Mouse (Mus musculus) layer of hippocampus, adult 2 months (tissue): ENCODE data around the gene Clec16a. TPM values are rescaled to one million over a fixed set of nuclear protein-coding genes. Genes with fewer than 3 reads are reported as not detected.
A peak's percentile ranks its signal among the peaks of the same experiment; 100 is the strongest.

Experiments
- DNase-seq, 2 experiments: peaks; one replicate each; pipeline ENCODE4 v3.0.0; 2022; ENCODE audit warnings: low spot score in 2 of 2
- H3K27ac ChIP-seq: fragments of 200-600 bp; 2 replicates; pipeline ENCODE4 v1.8.1; 2022
- H3K4me3 ChIP-seq: fragments of 200-600 bp; 2 replicates; pipeline ENCODE4 v1.8.1; 2022; ENCODE audit warnings: mild to moderate bottlenecking
- CTCF ChIP-seq: fragments of 200-600 bp; conservative IDR thresholded peaks from 2 replicates; pipeline ENCODE4 v1.8.1; 2022; ENCODE audit warnings: antibody characterized with exemption, mild to moderate bottlenecking, moderate library complexity
- total RNA-seq, 2 experiments: library from RNA; stranded (reverse); gene quantifications; 2 replicates each; pipeline ENCODE4 v1.2.3; 2021

Clec16a gene
- total RNA-seq, 2 experiments from 2014 or later = 98.8 to 105 TPM

GRCm38 (mm10) chr16:10767158-10767557 is 222.0 kb downstream of the Clec16a start:
- TF ChIP-seq CTCF = peak; percentile 88
- no peak overlapping the region for H3K4me3 ChIP-seq
- no peak overlapping the region for H3K27ac ChIP-seq
- DNase-seq = peak; percentile 41 to 74

DNA sequence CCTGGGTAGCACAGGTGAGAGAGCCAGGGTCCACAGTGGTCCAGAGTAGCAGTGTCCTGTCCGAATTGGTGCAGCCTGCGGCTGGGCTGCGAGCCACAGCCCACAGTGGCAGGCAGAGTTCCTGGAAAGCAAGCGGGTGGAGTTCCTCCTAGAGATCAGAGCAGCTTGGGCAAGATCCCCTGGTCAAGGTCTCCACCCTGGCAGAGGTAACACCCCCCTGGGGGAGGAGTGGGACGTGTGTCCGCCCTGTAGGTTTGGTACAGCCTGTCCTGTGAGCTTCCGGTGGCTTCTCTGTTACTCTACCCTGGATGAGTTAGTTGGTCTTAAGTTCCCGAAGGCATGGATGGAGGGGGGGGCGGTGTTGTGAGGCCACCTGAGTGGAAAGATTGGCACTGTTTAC is 223.7 kb downstream of the Clec16a start:
- H3K27ac ChIP-seq = no peak overlapping the region
- no peak for TF ChIP-seq CTCF
- H3K4me3 ChIP-seq = no peak overlapping the region
- no peak for DNase-seq

DNA sequence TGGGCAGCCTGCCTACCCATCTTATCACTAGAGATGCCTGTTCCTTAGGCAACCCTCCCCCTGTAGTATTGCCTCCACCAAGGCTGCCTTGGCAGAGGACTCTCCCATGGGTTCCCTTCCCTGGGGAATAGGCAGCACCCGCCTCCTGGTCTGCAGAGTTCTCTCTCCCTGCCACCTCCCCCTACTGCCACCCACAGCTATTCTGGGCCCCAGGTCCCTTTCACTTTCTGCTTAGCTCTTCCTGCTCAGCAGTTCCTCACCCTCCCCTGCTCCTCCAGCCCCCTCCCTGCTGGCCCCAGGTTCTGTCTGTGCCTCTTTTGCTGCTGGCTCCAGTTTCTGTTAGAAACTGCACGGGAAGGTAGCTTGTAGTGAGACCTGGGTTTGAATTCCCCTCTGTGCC is 224.5 kb downstream of the Clec16a start:
- Histone ChIP-seq H3K27ac (no peak overlapping the region), H3K4me3 (no peak overlapping the region)
- no peak for TF ChIP-seq CTCF
- DNase-seq = peak in 1 of 2 experiments; percentile 19

DNA sequence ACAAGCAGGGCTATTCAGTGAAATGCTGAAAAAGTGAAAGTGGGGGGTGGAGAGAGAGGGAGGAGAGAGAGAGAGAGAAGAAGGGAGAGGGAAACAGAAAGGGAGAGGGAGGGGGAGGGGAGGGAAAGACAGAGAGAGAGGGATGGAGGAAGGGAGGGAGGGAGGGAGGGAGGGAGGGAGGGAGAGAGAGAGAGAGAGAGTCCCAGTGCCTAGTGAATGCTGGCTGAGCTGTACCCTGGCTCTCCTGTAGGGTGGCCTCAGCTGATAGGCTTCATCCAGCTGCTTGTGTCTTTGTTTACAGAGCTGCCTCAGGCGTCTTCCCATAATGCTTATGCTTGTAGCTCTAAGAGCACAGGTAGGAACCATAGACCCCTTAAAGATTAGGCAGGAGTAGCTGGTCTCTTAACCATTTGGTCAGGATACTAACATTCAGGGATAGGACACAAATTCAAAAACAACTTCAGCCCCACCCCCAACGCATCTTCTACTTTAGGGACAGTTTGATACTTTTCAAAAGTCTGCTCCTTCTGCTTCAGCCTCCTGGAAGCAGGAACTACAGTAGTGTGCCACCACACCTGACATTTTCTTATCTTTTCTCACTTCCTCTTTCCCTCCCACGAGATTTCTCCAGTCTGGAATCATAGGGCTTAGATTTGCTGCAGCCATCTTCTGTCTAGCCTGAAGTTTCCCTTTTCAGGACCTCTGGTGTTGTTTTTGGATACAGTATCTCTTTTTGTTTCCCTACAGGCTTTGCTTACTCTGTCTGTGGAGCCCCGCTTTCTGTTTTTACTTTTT is 225.6 kb downstream of the Clec16a start:
- DNase-seq = no peak
- H3K27ac ChIP-seq = no peak overlapping the region
- peak; percentile 38 for TF ChIP-seq CTCF
- H3K4me3 ChIP-seq = no peak overlapping the region

GRCm38 (mm10) chr16:10771769-10772510 is 226.8 kb downstream of the Clec16a start:
- DNase-seq = no peak
- Histone ChIP-seq H3K4me3 (no peak overlapping the region), H3K27ac (no peak overlapping the region)
- TF ChIP-seq CTCF = no peak

GRCm38 (mm10) chr16:10773543-10773942 is 228.4 kb downstream of the Clec16a start:
- Histone ChIP-seq H3K4me3 (no peak overlapping the region), H3K27ac (no peak overlapping the region)
- no peak for DNase-seq
- TF ChIP-seq CTCF = no peak

GRCm38 (mm10) chr16:10774726-10775125 is 229.6 kb downstream of the Clec16a start:
- no peak for DNase-seq
- TF ChIP-seq CTCF = no peak
- Histone ChIP-seq H3K27ac (no peak overlapping the region), H3K4me3 (no peak overlapping the region)

GRCm38 (mm10) chr16:10776322-10776721 is 231.2 kb downstream of the Clec16a start:
- Histone ChIP-seq H3K4me3 (no peak overlapping the region), H3K27ac (no peak overlapping the region)
- DNase-seq = no peak
- TF ChIP-seq CTCF = no peak

- DNase-seq = no peak
Observed at GRCm38 (mm10) chr16:10777579-10778160, 232.5 kb downstream of the Clec16a start.

GRCm38 (mm10) chr16:10780631-10781120 is 235.5 kb downstream of the Clec16a start:
- no peak for TF ChIP-seq CTCF
- no peak overlapping the region for H3K27ac ChIP-seq
- no peak for DNase-seq
- H3K4me3 ChIP-seq = no peak overlapping the region

More at GRCm38 (mm10) chr16:10777579-10778160, 232.5 kb downstream of the Clec16a start:
- H3K27ac ChIP-seq = no peak overlapping the region
- TF ChIP-seq CTCF = no peak
- H3K4me3 ChIP-seq = no peak overlapping the region

DNA sequence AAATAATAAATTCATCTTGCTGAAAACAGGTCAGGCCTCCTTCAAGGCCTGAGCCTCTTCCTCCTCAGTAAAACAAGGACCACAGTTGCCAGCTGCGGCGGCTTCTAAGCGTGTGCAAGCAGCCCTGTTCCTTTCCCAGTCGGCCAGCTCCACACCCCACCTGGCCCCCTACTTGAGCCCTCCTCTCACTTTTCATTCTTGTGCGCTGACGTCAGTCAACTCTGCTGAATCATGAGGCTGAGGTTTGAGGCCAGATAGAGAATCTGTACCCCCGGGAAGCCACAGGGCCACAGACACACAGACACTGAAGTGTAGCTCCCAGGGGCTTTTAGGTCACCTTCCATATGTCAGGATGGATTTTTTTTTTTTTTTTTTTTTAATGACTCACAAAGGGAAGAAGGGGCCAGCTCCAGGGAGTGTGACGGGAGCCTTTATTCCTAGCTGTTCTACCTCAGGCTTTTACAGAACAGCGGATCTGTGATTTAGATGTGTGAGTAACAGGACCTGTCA is 236.8 kb downstream of the Clec16a start:
- Histone ChIP-seq H3K27ac (no peak overlapping the region), H3K4me3 (no peak overlapping the region)
- DNase-seq = no peak
- TF ChIP-seq CTCF = no peak

GRCm38 (mm10) chr16:10782377-10783151 is 237.4 kb downstream of the Clec16a start:
- H3K4me3 ChIP-seq = no peak overlapping the region
- TF ChIP-seq CTCF = no peak
- DNase-seq = no peak
- H3K27ac ChIP-seq = no peak overlapping the region
